Mouse (Mus musculus) right cerebral cortex, postnatal 10 days (tissue): ENCODE measurements around the gene Mdga1.

ENCODE experiments used
- DNase-seq, 2 experiments: peaks; one replicate each; pipeline ENCODE4 v3.0.0; 2021; ENCODE audit warnings: low spot score in 2 of 2

Mdga1 gene

DNA sequence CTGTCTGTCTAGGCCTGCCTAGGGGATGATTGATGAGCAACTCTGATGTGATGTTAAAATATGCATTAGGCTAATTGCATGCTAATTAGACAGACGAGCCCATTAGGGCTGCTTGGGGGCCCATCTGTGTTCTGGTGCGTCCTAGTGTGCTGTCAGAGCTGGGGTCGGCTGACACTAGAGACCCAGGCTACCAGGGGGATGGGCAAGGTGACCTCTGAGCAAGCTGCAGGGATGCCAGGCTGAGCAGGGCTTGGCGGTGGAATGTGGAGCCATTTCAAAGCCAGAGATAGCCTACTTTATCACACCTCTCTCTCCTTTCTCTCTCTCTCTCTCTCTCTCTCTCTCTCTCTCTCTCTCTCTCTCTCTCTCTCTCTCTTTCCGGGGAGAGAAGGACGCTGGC, 49.8 kb downstream of the Mdga1 start:
- DNase-seq: no peak

DNA sequence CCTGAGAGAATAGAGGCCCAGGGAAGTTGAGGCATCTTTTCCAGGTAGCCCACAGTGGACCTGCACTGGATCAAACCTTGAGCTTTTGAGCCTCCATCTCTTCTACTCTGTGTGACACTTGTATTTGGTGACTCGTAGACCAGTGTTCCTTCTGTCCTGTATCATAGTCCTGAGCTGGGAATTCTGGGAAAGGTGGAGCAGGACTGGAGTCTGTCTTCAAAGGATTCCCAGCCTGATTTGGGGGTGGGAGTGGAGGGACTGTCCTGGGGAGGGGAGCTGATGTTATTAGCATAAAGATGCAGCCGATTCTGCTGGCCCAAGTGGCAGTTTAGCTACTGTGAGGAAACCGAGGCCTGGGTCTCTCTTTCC, 50.4 kb downstream of the Mdga1 start:
- DNase-seq: no peak

DNA sequence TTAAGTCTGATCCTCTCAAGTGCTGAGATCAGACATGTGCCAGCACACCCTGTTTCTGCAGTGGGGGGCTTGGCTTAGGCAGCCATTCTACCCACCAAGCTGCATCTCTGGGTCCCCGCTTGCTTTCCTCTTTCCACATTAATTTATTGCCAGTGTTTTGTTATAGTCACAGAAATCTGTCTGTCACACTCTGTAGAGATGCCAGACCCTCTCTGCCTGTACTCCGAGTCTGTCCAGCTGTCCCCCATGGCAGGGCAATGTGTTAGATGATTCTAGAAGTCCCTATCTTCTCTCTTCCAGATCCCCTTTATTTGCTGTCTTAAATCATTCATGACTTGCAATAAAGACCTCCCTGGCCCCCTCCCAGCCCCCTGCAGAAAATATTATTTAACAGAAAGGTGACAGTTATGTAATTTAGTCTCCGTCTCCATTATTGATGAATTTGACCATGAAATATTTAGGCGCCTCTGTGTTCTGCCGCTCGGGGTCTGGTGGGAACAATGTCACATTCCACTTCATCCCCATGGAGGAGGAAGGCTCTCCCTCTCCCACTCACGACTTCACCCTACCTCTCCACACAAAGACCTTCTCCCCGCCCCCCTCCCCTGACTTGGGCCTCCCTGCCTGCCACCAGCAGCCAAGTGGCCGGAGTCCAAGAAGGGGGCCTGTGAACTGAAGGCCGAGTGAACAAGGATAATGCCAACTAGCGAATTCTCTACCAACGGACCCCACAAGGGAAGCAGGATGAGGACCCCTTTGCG, 50.9 kb downstream of the Mdga1 start:
- no peak for DNase-seq

DNA sequence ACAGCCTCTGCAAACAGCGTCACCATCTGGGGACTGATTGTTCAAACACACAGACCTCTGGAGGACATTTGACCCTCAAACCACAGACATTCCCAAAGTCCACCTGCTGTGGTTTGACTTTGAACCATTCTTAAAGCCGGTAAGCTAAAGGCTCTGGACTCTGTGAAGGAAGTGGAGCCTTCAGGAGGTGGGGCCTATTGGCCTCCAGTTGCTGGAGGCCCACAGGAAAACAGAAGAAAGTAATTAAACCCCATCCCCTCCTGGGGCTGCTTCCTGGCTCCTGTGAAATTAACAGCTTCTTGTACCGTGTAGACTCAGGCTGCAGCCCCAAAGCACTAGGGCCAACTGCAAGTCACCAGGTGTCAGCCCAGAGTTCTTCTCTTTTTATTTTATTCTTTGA, 52.9 kb downstream of the Mdga1 start:
- DNase-seq: no peak

DNA sequence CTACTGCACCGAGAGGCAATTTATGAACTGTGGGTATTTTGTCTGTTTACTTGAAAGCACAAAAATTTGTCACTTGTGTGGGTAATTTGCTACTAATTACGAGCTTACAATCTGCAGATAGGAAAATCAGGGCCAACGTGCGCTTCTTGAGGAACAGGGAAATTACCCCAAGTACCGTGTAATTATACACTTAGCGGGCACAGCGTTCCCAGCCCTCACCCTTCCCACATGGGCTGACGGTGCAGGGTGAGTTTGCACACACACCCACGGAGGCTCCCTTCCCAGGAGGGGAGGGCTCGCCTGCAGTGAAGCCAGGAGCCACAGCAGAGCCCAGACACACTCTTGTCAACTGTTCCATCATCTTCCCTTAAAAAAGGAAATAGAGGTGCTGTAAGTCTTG, 54.1 kb downstream of the Mdga1 start:
- no peak for DNase-seq

DNA sequence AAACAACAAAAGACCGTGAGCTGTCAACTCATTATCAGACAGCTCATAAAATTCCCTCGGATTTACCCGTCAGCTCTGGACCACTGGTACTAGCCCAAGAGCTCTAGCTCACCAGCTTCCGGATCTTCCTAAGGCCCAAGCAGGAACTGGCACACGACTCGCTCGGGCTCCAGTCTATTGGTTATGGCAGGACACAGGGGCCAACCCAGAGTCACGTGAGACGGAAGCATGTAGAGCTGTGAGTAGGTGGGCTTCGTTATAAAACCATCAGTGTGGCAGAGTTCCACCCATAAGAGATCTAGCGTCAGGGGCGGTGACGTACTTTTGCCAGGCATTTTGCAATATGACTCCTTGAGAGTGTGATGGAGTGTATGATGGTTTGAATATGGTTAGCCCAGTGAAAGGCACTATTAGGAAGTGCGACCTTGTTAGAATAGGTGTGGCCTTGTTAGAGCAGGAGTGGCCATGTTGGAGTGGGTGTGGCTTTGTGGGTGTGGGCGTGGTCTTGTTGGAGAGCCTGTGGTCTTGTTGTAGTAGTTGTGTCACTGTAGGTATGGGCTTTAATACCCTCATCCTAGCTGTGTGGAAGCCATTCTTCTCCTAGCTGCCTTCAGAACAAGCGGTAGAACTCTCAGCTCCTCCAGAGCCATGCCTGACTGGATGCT, 56.5 kb downstream of the Mdga1 start:
- no peak for DNase-seq

DNA sequence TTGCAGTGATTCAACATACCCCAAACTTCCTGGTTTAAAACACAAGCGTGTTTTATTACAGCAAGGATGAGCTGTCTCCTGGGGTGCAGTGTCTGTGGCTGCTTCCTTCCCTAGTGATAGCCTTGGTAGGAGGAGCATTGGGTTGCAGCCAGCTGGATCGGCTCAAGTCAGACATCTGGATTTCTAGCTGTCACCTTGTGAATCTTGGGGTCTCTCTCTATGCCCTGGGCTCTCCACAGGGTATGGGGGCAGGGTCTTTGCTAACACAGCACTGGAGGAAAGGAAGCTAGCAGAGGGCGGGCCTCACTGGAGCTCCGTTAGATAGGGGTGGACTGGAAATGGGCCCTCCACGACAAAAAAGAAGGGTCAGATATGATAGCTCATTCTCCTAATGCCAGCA, 57.2 kb downstream of the Mdga1 start:
- no peak for DNase-seq

DNA sequence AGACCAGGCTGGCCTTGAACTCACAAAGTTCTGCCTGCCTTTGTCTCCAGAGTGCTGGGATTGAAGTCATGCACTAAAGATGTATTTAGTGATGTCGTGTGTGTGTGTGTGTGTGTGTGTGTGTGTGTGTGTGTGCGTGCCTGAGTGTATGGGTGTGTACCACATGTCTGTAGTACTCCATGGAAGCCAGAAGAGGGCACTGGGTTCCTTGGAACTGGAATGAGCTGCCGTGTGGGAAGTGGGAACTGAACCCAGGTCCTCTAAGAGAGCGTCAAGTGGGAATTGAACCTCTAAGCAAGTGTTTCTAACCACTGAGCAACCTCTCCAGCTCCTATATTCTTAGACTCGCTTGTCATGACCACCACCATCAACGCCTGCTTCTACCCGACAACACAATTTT, 60.9 kb downstream of the Mdga1 start:
- no peak for DNase-seq

DNA sequence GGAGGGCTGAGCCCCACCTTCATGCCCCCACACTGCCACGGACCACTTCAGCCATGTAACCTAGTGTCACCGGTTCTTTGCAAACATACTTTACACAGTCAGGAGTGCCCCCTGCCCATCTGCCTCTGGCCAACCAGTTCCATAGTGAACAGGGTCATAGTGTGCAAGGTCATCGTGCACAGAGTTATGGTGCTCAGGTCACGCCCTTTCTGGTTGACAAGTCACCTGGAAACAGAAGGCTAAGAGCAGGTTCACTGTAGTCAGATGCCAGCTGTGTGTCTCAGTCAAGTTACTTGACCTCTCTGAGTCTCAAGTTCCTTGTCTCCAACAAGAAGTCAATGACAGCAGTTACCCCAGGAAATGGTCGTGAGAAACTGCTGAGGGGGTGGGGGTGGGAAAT, 65.2 kb downstream of the Mdga1 start:
- DNase-seq: no peak

DNA sequence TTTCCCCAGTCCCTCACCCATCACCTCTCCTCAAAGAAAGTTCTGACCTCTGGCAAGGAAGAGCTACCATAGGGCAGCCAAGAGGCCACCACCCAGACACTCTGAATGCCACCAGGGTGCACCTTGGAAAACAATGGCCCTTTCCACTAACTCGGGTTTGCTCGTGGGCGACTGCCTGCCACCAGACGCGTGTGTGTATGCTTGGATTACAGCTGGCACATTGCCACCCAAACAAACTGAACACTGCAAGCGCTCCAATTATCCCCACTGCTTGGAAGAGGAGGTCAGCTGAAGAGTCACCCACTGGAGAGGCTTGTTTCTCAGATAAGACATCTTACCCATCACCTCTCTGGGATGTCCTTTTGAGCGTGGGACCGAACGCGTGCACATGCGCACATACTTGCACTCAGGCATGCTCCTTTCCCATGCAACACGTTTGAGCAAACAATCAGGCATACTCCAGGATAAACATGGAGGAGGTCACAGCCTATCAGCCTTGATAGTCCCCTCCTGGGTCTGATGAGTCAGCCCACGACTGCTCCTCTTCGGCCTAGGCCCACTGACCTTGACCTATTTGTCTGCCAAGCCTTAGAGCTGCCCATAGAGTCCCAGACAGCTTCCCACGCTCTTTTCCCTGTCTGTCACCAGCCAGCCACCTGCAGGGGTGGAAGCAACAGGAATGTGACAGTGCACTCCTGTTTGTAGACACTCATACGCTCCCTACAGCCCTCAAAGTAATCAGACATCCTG, 67.3 kb downstream of the Mdga1 start:
- DNase-seq: peak in 1 of 2 experiments; percentile 62

DNA sequence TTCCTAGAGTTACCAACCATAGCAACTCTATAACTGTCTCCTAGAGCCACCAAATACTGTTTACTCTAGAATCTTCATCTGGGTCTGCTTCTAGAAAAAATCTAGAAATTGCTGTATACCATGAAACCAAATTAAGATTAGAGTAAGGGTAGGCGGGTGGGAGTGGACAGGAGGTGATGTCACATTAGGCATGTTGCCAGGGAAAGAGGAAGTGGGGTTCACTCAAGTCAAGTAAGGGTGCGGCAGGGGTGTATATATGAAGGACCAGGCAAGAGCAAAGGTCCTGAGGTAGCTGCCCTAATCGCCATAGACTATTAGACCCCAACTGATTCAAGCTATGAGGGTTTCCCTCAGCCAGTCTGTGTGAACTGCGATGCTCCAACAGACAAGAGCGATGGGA, 69.6 kb downstream of the Mdga1 start:
- no peak for DNase-seq

DNA sequence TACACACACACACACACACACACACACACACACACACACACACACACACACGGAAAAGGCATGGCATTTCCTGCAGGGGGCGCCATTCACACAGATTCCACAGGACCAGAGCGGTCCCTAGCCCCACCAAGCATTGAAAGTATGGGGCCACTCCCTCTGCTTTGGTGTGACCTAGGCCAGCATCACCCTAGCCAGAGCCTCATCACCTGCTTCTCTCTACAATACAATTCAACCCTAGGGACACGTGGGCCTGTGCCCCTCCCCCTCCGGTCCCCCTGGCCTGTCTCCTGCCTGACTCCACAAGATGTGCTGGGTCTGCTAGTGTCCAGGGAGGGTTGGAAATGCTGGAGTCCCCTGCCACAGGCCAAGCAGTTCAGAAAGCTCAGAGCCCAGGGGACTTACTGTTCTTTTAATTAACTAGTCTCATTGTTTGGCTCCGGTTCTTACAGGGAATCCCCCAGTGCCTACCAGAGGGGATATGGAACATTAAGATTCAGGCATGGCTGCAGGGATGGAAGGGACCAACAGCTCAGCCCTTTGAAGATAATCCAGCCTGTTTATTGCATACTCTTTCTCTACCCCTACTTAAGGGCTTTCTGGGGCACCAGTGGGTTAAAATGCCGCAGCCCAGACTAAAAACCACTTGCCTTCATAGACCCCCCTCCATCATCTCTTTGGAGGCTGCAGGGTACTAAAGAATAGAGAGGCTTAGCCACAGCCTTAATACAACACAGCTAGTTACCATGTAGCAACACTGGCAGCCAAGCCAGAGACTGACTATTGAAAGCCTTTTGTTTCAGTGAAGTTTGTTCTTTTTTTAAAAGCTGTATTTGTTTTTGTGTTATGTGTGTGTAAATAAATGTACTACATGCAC, 73.5 kb downstream of the Mdga1 start:
- no peak for DNase-seq

DNA sequence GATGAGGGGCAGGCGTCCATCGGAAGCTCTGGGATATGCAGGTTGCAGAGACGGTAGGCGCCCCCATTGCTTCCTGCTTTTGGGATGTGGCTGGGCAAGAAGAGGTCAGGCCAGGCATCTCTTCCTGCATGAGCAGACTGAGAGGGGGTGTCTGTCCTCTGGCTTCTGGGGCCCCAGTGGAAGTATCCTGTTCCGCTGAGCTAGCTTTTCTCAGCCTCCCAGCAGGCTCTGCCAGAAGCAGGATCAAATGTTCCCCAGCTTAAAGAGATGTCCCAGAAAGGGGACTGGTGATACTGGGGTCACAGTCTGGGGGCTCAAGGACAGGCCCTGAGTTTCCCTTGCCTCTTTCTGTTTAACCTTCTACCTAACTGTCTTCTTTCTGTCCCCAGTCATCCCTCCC, 74.3 kb downstream of the Mdga1 start:
- DNase-seq: no peak

DNA sequence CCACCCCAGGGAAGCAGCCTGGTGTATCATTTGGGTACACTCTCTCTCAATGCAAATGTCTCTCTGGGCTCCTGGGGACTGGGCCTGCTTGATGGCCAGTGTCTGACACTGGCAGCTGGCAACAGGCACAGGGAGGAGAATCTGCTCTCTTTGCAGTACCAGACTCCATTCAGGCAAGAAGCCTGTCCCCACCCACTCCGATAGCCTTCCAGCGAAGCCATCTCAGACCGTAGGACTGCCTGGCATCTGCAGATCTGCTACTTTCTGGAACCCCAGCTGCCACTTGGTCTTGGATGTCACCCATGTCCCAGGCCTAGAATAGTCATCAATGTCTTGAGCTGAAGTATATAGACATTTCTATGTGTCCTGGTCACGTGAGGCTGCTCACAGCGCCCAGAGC, 74.9 kb downstream of the Mdga1 start:
- no peak for DNase-seq

DNA sequence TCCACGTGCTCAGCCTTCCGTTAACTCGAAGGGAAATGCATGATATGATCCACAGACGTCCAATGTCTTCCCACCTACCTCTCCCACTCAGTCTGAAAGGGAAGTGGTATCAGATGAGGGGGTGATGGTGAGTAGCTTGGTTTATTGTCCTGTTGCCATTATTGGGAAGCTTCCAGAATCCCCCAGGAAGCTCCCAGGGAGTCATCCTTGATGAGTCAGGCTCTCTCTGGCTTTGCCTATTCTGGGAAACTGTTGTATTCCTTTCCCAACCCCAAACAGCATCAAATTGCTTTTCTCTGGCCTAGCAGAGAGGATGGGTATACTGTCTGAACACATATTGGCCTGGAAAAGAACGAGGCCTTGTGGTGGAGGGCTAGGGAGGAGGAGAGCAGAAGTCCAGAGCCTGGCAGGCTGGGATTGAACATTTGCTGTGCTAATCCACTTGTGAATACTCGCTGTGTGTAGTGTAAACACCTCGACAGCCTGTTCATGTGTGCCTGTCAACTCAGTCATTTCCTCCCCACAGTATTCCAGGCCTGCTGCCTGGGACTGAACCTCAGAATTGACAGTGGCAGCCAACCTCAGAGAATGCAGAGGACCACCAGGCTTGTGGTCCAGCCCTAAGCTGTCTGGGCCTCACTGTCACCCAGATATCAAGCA, 79.3 kb downstream of the Mdga1 start:
- DNase-seq: no peak

DNA sequence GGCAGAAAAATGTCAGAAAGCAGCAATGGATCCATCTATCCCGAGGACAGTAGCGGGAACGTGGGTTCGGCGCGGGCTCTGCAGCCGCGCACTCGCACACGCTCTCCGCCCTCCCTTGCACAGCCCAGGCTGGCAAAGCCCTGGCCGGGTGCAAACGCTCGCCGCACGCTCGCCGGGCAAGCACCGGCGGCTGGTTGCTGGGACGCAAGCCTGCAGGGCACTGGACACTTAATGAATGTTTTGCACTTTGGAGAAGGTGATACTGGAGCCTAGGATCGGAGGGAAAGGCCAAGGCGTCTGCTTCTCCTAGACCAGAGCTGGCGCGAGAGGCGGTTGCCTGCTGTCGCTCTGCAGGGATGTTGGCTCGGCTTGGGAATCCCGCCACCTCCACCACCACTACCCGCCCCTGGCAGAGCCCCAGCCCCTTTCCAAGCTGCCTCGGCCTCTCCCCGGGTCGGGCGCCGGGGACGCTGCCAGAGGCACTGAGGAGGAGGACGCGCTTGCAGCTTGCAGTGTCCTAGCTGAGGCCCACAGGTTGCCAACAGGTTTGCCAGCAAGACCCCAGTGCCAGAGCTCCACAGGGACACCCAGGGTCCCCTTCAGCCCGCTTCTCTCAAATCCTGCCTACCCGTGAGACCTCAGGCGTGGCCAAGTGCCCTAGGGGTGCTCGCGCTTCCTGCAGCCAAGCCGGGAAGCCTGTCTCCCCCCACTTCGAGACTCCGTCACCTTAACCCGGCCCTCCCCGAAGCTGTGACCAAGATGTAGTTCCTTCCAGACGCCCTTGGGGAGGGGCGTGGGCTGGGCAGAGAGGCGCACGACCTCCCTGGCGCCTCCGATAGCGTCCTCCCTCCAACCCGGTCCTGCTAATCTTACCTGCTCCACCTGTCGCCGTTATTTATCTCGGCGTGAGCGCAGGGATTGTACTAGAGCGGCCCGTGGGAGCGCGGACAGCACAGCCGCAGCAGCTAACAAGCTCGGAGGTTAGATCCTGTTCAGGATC, 80.6 kb downstream of the Mdga1 start:
- peak; percentile 84 to 85 for DNase-seq

DNA sequence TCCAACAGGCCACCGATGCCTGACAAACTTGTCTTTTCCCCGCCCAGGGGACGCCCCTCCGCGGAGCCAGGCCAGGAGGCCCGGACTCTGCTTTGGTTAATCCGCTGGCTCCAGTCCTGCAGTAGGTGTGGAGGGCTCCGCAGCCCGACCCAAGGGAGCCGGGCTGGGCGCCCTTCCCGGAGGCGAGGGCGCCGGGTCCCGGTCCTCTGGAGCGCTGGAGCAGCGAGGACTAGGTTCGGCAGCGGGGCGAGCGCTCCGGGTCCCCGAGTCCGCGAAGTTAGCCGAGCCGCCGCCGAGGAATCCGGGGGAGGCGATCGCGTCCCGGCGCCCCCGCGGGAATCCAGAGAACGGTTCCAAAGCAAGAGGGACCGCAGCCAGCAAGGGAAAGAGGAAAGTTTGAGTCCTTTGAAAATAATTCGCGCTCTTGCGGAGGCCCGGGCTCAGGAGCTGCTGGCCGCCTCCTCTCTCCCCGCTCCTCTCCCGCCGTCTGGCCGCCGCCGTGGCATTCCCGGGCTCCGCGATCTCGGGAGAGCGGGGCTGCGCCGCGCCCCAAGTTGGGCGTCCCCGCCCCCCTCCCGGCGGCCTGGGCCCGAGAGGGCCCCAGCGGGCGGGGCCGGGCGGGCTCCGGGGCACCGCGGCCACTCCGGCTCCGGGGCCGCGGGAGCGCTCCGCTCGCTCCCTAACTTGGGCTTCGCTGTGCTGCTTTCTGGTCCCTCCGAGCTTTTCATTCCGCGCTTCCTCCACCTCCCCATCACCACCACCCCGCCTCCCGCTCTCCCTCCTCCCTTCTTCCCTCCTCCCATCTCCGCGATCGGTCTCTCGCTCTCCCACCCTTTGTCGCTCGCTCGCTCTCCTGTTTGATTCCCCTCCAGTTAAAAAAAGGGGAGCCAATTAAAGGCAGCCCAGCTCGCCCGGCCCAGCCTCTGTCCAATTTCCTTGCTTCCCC, 81.7 kb downstream of the Mdga1 start:
- peak; percentile 87 for DNase-seq

DNA sequence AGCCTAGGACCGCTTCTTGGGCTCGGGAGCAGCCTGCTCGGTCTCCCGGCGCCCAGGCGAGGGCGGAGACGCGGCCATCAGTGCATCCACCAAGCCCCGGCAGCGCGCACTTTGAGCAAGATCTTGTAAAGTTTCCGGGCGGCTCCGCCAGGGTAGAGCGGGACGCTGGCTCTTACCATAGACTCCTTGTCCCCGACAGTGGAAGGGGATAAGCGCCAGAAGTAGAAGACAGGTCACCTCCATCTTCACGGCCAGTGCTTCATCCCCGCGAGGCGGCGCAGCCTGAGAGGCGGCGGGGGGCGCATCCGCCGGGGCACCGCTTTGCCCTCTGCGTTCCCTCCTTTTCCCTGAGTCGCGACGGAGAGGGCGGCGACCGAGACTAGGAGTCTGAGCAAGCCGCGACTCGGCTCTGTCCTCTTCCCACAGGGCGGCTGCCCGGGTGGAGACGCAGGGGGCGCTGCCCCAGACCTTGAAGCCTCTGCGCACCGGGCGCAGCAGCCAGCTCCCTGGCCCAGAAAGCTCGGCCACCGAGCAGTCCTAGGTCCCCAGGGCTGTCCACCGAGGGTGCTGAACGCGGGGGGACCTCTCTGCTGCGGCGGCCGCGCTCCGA, 82.5 kb downstream of the Mdga1 start:
- no peak for DNase-seq
